Mouse (Mus musculus) urinary bladder, postnatal 25 days (tissue): ENCODE measurements around the gene Mpz.
A peak's percentile ranks its signal among the peaks of the same experiment; 100 is the strongest.
"Not testable (repeated sequence)": the region's sequence is repeated elsewhere in the genome, so short reads cannot be mapped to it uniquely, and the experiment has no call there.

Experiments
- DNase-seq: peaks from one replicate; pipeline ENCODE4 v3.0.0; 2022; ENCODE audit warnings: low spot score

Mpz gene

GRCm38 (mm10) chr1:171130971-171131370 is 19.5 kb upstream of the Mpz start:
- no peak for DNase-seq

GRCm38 (mm10) chr1:171135600-171135999 is 14.9 kb upstream of the Mpz start:
- no peak for DNase-seq

- DNase-seq = not testable (repeated sequence)
These were observed 12.9 kb upstream of the Mpz start for GRCm38 (mm10) chr1:171137486-171138155.

DNA sequence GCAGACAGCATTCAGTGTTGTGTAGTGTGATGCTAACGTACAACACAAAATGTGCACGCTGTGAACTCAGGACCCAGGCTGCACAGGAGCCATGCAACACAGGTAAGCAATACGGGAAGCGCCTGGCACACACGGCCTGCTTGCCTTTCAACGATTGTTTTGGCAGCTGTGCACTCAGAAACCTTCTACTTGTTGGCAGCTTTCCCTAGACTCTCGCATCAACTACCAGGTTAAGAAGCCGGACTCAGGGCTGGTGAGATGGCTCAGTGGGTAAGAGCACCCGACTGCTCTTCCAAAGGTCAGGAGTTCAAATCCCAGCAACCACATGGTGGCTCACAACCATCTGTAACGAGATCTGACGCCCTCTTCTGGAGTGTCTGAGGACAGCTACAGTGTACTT is 7.5 kb upstream of the Mpz start:
- DNase-seq = not testable (repeated sequence)

- peak; percentile 18 for DNase-seq
These were observed 404 bp downstream of the Mpz start for GRCm38 (mm10) chr1:171150838-171151391.

- DNase-seq = no peak
These were observed 1.5 kb downstream of the Mpz start for GRCm38 (mm10) chr1:171151966-171152365.

DNA sequence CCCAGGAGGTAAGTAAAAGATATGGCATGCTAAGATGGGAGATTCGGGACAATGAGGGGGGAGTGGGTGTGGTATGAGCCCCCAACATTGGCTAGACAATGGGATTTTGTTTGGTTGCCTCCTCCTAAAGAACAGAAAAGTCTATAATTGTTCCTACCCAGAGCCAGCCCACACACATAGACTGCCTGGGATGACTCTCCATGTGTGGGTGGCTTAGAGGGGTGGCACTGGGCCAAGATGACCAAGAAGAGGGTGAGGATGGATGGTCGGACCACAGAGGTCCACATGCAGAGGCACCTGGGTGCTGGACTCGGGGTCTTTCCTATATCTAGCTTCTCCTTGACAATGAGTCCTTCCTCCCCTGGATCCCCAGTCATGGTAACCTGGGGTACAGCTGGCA is 6.1 kb downstream of the Mpz start:
- DNase-seq = no peak

GRCm38 (mm10) chr1:171157965-171158364 is 7.5 kb downstream of the Mpz start:
- DNase-seq = no peak

DNA sequence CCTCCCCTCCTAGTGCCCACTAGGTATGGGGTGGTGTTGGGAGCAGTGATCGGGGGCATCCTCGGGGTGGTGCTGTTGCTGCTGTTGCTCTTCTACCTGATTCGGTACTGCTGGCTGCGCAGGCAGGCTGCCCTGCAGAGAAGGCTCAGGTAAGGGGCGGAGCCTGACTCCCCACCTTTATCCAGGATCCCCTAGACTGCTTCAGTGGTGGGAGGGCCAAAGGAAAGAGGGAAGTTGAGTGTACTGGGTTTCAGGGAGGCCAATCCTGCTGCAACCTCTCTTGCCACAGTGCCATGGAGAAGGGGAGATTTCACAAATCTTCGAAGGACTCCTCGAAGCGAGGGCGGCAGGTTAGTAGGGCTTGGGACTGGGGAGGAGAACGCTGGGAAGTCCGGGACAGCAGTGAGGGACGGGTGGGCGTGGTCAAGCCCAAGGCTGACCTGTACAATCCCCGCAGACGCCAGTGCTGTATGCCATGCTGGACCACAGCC is 9.0 kb downstream of the Mpz start:
- DNase-seq = no peak

DNA sequence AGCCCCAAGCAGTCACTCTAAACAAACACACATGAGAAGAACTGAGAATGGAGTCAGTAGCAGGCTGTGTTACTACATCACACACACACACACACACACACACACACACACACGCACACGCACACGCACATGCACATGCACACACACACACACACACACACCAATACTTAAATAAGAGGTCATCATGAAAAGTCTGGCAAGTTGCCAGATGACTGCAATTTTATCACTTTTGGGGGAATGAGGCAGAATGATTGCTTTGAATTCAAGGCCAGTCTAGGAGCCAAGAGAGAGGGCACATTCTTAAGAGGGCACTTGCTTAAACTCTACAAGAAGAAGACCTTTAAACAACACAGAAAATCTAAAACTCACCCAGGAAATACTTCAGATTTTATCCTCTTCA is 12.0 kb downstream of the Mpz start:
- no peak for DNase-seq

- DNase-seq = no peak
These were observed 13.7 kb downstream of the Mpz start for GRCm38 (mm10) chr1:171164258-171164657.

DNA sequence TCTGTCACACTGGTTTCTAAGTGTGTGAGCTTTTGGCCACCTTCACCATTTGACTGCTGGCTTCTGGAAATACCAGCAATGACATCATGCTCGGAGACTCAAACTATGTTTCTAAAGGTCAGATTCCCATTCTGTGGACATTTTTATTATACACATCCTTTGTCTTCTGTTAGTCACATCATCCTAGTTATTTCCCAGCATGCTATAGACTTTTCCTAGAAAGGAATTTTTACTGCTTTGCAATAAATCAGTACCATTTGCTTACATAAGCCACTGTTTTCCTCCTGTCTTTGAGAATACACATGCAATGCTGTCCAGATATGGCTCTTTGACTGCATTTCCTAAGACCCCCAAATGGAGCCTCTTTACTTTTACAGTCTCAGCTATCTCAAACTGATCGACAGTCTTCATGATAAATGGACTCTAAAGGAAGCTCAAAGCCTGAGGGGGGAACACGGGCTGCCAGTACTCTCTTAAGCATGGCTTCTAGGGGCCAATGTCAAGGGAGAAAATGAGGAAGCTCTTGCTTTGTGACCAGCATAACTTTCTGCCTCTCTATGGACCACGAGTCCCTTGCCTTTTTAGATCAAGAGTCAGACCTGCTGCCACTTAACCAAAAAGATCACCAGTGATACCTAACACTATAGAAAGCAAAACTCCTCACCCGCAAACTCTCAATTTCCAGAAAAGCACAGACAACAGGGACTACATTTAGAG is 15.3 kb downstream of the Mpz start:
- no peak for DNase-seq

DNA sequence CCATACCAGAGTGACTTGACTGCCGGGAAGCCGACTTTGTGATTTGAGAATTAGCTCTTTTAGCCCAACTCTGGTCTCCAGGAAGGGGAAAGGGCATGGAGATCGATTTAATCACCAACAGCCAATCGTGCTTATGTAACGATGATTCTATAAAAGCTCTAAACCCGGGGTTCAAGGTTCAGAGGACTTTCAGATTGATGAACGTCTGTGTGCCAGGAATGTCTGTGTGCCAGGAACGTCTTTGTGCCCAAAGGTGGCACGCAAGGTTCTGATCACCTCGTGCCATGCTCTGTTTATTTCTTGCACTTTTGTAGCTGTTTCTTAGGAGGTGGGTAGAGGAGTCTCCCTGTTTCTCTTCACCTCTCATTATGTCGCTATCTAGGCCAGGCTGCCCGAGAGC is 18.4 kb downstream of the Mpz start:
- DNase-seq = no peak

DNA sequence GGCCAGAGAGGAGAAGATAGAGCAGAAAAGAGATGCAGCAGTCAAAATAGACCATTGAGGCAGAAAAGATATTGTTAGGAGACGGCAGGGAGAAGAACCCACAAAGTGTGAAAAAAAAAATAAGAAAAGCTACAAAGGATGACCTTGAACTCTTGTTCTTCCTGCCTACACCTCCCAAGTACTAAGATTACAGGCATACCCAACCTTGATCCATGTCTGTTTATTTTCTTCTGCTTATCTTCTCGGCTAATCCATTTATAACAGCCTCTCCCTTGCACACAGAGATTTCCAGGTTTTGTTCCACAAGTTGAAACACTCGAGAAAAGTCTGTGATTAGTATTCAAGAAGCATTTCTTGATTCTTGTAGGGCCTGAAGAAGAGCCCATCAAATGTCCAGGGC is 19.4 kb downstream of the Mpz start:
- no peak for DNase-seq

DNA sequence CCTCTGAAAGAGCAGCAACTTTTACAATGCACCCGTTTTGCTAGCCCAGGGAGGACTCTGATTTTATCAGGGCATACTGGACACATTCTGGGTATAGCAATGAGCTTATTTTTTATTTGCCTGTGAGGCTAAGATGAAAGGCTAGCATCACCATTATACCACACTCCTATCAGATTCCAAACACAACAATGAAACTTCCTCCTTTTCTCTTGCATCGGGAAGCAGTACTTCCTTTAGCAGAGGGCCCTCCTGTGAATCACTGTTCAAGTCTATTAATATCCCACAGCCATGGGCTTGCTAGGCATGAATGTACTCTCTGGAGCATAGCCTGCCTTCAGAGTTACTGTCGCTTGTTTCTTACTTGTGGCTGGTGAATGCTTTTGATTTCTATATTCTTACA is 20.6 kb downstream of the Mpz start:
- DNase-seq = no peak

GRCm38 (mm10) chr1:171172779-171173178 is 22.3 kb downstream of the Mpz start:
- no peak for DNase-seq

DNA sequence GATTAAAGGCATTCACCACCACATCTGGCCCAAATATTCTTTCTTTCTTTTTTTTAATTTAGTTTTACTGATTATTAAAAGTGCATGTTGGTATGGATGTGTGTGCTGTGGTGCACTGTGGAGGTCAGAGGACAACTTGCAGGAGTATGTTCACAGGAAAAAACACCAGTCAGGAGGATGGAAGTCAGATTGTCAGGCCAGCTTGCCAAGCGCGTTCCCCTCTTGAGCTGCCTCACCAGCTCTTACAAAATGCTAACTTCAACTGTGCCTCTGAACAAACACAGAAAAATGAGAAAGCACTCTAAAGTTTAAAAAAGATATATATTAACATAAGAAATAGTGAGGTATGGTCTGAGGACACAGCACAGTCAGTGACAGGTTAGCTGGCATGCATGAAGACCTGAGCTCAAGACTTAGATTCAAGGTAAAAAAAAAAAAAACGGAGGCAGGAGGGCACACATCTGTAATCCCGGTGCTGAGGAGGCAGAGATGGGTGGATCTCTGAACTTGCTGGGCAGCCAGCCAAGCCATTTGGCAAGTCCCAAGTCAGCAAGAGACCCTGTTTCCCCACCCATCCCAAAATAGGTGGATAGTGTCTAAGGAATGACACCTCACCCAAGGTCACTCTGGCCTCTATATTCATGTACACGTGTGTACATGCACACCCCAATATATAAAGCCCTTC is 29.1 kb downstream of the Mpz start:
- no peak for DNase-seq

- DNase-seq = no peak
These were observed 32.5 kb downstream of the Mpz start for GRCm38 (mm10) chr1:171183025-171183424.

DNA sequence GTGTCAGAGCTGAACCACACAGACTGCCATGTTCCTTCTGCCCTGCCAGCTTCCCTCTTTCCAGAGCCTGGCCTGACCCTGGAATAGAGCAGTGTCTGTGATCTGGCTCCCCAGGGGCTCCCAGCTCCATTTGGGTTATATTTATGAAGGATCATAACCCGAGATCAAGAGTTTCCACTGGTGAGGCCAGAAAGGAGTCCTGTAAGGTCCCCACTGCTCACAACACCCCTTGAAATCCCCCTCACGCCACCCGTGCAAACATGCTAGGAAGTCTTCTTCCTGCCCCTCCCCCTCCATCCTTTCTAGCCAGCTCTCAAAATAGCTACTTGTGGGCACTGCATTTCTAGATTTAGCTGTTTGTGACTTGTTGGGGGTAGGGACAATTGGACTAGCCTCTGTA is 33.1 kb downstream of the Mpz start:
- DNase-seq = no peak

- peak; percentile 51 for DNase-seq
These were observed 33.8 kb downstream of the Mpz start for GRCm38 (mm10) chr1:171184314-171184713.

DNA sequence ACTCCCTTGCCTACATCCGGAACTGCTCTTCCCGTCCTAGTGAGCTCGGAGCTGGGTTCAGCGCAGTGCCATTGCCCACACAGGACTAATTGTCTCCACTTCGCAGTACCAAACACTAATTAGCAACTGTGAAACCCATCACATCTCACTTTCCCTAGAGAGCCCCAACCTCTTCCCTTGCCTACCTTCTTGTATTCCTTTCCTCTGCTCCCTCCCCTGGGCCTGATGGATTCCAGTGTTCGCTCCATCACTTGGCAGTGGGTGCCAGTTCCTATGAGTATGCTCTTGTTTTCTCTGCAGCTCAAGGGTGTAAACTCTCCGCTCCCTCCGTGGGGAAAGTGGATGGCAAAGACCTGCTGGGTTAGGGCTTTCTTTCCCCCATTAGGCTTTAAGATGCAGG is 35.1 kb downstream of the Mpz start:
- no peak for DNase-seq

- no peak for DNase-seq
These were observed 37.6 kb downstream of the Mpz start for GRCm38 (mm10) chr1:171187851-171188700.
